Mouse (Mus musculus): ENCODE data around the gene Gm33543.

Gene Gm33543

GRCm38 (mm10) chr10:95868348-95868747 lies 25.6 kb upstream of the Gm33543 start:
- peaks cover 16% of the 10 kb centered on the region for H3K4me1 ChIP-seq (replicated peaks; ENCODE audit: low read depth, low read length)
- no peaks in the 10 kb centered on the region for H3K36me3 ChIP-seq (ENCODE audit: insufficient read depth, low read length)
- no peak overlapping the region for H3K4me3 ChIP-seq (replicated peaks; ENCODE audit: low read length)
- H3K9me3 ChIP-seq (ENCODE audit: low read length): no peaks in the 10 kb centered on the region
- TF ChIP-seq NANOG (IDR thresholded peaks at IDR 0.05; ENCODE audit: borderline replicate concordance, low read length) (no peak), POU5F1 (IDR thresholded peaks at IDR 0.05; ENCODE audit: borderline replicate concordance, low read length) (no peak), CTCF (conservative IDR thresholded peaks at IDR 0.05; ENCODE audit: low read length) (no peak)
- no peaks in the 10 kb centered on the region for H3K27me3 ChIP-seq (ENCODE audit: insufficient read depth, low read length)

GRCm38 (mm10) chr10:95867596-95867995 lies 24.9 kb upstream of the Gm33543 start:
- no peaks in the 10 kb centered on the region for H3K36me3 ChIP-seq (ENCODE audit: insufficient read depth, low read length)
- H3K4me3 ChIP-seq (replicated peaks; ENCODE audit: low read length): no peak overlapping the region
- TF ChIP-seq CTCF (conservative IDR thresholded peaks at IDR 0.05; ENCODE audit: low read length) (no peak), POU5F1 (IDR thresholded peaks at IDR 0.05; ENCODE audit: borderline replicate concordance, low read length) (no peak), NANOG (IDR thresholded peaks at IDR 0.05; ENCODE audit: borderline replicate concordance, low read length) (no peak)
- H3K4me1 ChIP-seq (replicated peaks; ENCODE audit: low read depth, low read length): peaks cover 23% of the 10 kb centered on the region
- H3K9me3 ChIP-seq (ENCODE audit: low read length): no peaks in the 10 kb centered on the region
- no peaks in the 10 kb centered on the region for H3K27me3 ChIP-seq (ENCODE audit: insufficient read depth, low read length)

- Histone ChIP-seq H3K9me3 (ENCODE audit: low read length) (no peaks in the 10 kb centered on the region), H3K36me3 (ENCODE audit: insufficient read depth, low read length) (no peaks in the 10 kb centered on the region), H3K4me1 (replicated peaks; ENCODE audit: low read depth, low read length) (peaks cover 36% of the 10 kb centered on the region), H3K4me3 (replicated peaks; ENCODE audit: low read length) (no peak overlapping the region), H3K27me3 (ENCODE audit: insufficient read depth, low read length) (no peaks in the 10 kb centered on the region)
- TF ChIP-seq POU5F1 (IDR thresholded peaks at IDR 0.05; ENCODE audit: borderline replicate concordance, low read length): no peak
- no peak for TF ChIP-seq CTCF (conservative IDR thresholded peaks at IDR 0.05; ENCODE audit: low read length)
- no peak for TF ChIP-seq NANOG (IDR thresholded peaks at IDR 0.05; ENCODE audit: borderline replicate concordance, low read length)
Measured at GRCm38 (mm10) chr10:95864349-95865124, 21.8 kb upstream of the Gm33543 start.

GRCm38 (mm10) chr10:95862664-95863063 lies 19.9 kb upstream of the Gm33543 start:
- Histone ChIP-seq H3K4me1 (replicated peaks; ENCODE audit: low read depth, low read length) (peaks cover 36% of the 10 kb centered on the region), H3K27me3 (ENCODE audit: insufficient read depth, low read length) (no peaks in the 10 kb centered on the region), H3K36me3 (ENCODE audit: insufficient read depth, low read length) (no peaks in the 10 kb centered on the region), H3K9me3 (ENCODE audit: low read length) (no peaks in the 10 kb centered on the region), H3K4me3 (replicated peaks; ENCODE audit: low read length) (no peak overlapping the region)
- TF ChIP-seq NANOG (IDR thresholded peaks at IDR 0.05; ENCODE audit: borderline replicate concordance, low read length) (0 out of 2 replicates have a peak, but pooled peaks have one; percentile 12), CTCF (conservative IDR thresholded peaks at IDR 0.05; ENCODE audit: low read length) (no peak), POU5F1 (IDR thresholded peaks at IDR 0.05; ENCODE audit: borderline replicate concordance, low read length) (no peak)

GRCm38 (mm10) chr10:95858164-95858563 lies 15.4 kb upstream of the Gm33543 start:
- Histone ChIP-seq H3K9me3 (ENCODE audit: low read length) (no peaks in the 10 kb centered on the region), H3K27me3 (ENCODE audit: insufficient read depth, low read length) (no peaks in the 10 kb centered on the region), H3K4me1 (replicated peaks; ENCODE audit: low read depth, low read length) (peaks cover 18% of the 10 kb centered on the region), H3K36me3 (ENCODE audit: insufficient read depth, low read length) (no peaks in the 10 kb centered on the region), H3K4me3 (replicated peaks; ENCODE audit: low read length) (no peak overlapping the region)
- peak; percentile 57 for TF ChIP-seq CTCF (conservative IDR thresholded peaks at IDR 0.05; ENCODE audit: low read length)
- TF ChIP-seq NANOG (IDR thresholded peaks at IDR 0.05; ENCODE audit: borderline replicate concordance, low read length): no peak

- TF ChIP-seq POU5F1 (IDR thresholded peaks at IDR 0.05; ENCODE audit: borderline replicate concordance, low read length): no peak
- TF ChIP-seq NANOG (IDR thresholded peaks at IDR 0.05; ENCODE audit: borderline replicate concordance, low read length): no peak
- TF ChIP-seq CTCF (conservative IDR thresholded peaks at IDR 0.05; ENCODE audit: low read length): no peak
- H3K9me3 ChIP-seq (ENCODE audit: low read length): no peaks in the 10 kb centered on the region
- no peaks in the 10 kb centered on the region for H3K4me1 ChIP-seq (replicated peaks; ENCODE audit: low read depth, low read length)
- H3K4me3 ChIP-seq (replicated peaks; ENCODE audit: low read length): no peak overlapping the region
- H3K27me3 ChIP-seq (ENCODE audit: insufficient read depth, low read length): no peaks in the 10 kb centered on the region
- H3K36me3 ChIP-seq (ENCODE audit: insufficient read depth, low read length): no peaks in the 10 kb centered on the region
Measured at GRCm38 (mm10) chr10:95855411-95855810, 12.7 kb upstream of the Gm33543 start.

- Histone ChIP-seq H3K4me3 (replicated peaks; ENCODE audit: low read length) (no peak overlapping the region), H3K36me3 (ENCODE audit: insufficient read depth, low read length) (no peaks in the 10 kb centered on the region), H3K4me1 (replicated peaks; ENCODE audit: low read depth, low read length) (no peaks in the 10 kb centered on the region), H3K9me3 (ENCODE audit: low read length) (no peaks in the 10 kb centered on the region), H3K27me3 (ENCODE audit: insufficient read depth, low read length) (no peaks in the 10 kb centered on the region)
- TF ChIP-seq CTCF (conservative IDR thresholded peaks at IDR 0.05; ENCODE audit: low read length): no peak
- TF ChIP-seq NANOG (IDR thresholded peaks at IDR 0.05; ENCODE audit: borderline replicate concordance, low read length): no peak
- no peak for TF ChIP-seq POU5F1 (IDR thresholded peaks at IDR 0.05; ENCODE audit: borderline replicate concordance, low read length)
Measured at GRCm38 (mm10) chr10:95850504-95850903, 7.8 kb upstream of the Gm33543 start.

GRCm38 (mm10) chr10:95846739-95847138 lies 4.0 kb upstream of the Gm33543 start:
- H3K36me3 ChIP-seq (ENCODE audit: insufficient read depth, low read length): no peaks in the 10 kb centered on the region
- H3K4me1 ChIP-seq (replicated peaks; ENCODE audit: low read depth, low read length): no peaks in the 10 kb centered on the region
- H3K9me3 ChIP-seq (ENCODE audit: low read length): no peaks in the 10 kb centered on the region
- TF ChIP-seq NANOG (IDR thresholded peaks at IDR 0.05; ENCODE audit: borderline replicate concordance, low read length) (no peak), CTCF (conservative IDR thresholded peaks at IDR 0.05; ENCODE audit: low read length) (no peak), POU5F1 (IDR thresholded peaks at IDR 0.05; ENCODE audit: borderline replicate concordance, low read length) (no peak)
- H3K27me3 ChIP-seq (ENCODE audit: insufficient read depth, low read length): no peaks in the 10 kb centered on the region
- no peak overlapping the region for H3K4me3 ChIP-seq (replicated peaks; ENCODE audit: low read length)

GRCm38 (mm10) chr10:95846281-95846680 lies 3.6 kb upstream of the Gm33543 start:
- no peaks in the 10 kb centered on the region for H3K9me3 ChIP-seq (ENCODE audit: low read length)
- TF ChIP-seq NANOG (IDR thresholded peaks at IDR 0.05; ENCODE audit: borderline replicate concordance, low read length) (no peak), POU5F1 (IDR thresholded peaks at IDR 0.05; ENCODE audit: borderline replicate concordance, low read length) (no peak), CTCF (conservative IDR thresholded peaks at IDR 0.05; ENCODE audit: low read length) (no peak)

More at GRCm38 (mm10) chr10:95846281-95846680, 3.6 kb upstream of the Gm33543 start:
- no peak overlapping the region for H3K4me3 ChIP-seq (replicated peaks; ENCODE audit: low read length)
- H3K4me1 ChIP-seq (replicated peaks; ENCODE audit: low read depth, low read length): no peaks in the 10 kb centered on the region
- H3K36me3 ChIP-seq (ENCODE audit: insufficient read depth, low read length): no peaks in the 10 kb centered on the region
- H3K27me3 ChIP-seq (ENCODE audit: insufficient read depth, low read length): no peaks in the 10 kb centered on the region
